Comparison of ENCODE assay signal across 19 mouse cellular contexts in genomic region chr3:37559339-37559738, GRCm38 (mm10).
A peak's percentile ranks its signal among the peaks of the same experiment; 100 is the strongest.
DNase-seq lines count a peak whose midpoint lies in the region; ATAC-seq lines count a peak whose summit lies in the region.
"Had no signal": no experiment of that assay in that cellular context is flagged by ENCODE, and none has a peak within 500 bp of the region (broad histone marks: within the 10 kb centered on the region; RNA-seq: fewer than 3 reads in every experiment).

No protein-coding gene starts in this region.

- intact Hi-C loops in heart, postnatal 14 days (cut with DNase I) = no loop called here

- H3K4me2 ChIP-seq in liver, embryonic 13.5 days = peak overlapping the region; percentile 40
- no peak overlapping the region for H3K4me2 ChIP-seq in stomach, embryonic 15.5 days
- H3K4me2 ChIP-seq: embryonic facial prominence, embryonic 13.5 days; forebrain, embryonic 12.5 days had no signal

- peak; percentile 41 for ATAC-seq in common myeloid progenitor, adult 5-6 weeks (replicated peaks; ENCODE audit: low read depth, poor library complexity, severe bottlenecking)
- peak; percentile 91 for ATAC-seq in liver, embryonic 13.5 days (ENCODE audit: low read depth)
- ATAC-seq in stomach, embryonic 15.5 days (ENCODE audit: insufficient read depth, low FRiP score, low read depth) = peak; percentile 81

- peak overlapping the region; percentile 65 for H3K9ac ChIP-seq in liver, embryonic 13.5 days
- no peak overlapping the region for H3K9ac ChIP-seq in stomach, embryonic 15.5 days
- H3K9ac ChIP-seq: embryonic facial prominence, embryonic 13.5 days; forebrain, embryonic 12.5 days had no signal

- DNase-seq in heart, adult 11 months = peak; percentile 33
- no peak for DNase-seq in heart, postnatal 14 days
- peak; percentile 72 for DNase-seq in liver, embryonic 13.5 days
- no peak for DNase-seq in kidney, adult 18-20 months
- DNase-seq in embryo, embryonic 10 days (ENCODE audit: low spot score) = no peak
- no peak for DNase-seq in left cerebral cortex, adult 18-20 months (ENCODE audit: low spot score in 2 of 2)
- DNase-seq: adrenal gland, adult 8-10 months; cerebellum, adult 18-20 months; kidney, postnatal 4 days; layer of hippocampus, postnatal 36 days; lung, postnatal 36 days; midbrain, embryonic 14.5 days; thymus, adult 2 months had no signal

- 20% methylated on average over 2 of the region's 2 CpGs for WGBS in liver, embryonic 13.5 days (ENCODE audit: insufficient replicate concordance)
- WGBS in stomach, embryonic 15.5 days = 56% methylated on average over 2 of the region's 2 CpGs

- H3K36me3 ChIP-seq in liver, embryonic 13.5 days = no peaks in the 10 kb centered on the region; the same call in 1 of the 2 replicates
- H3K36me3 ChIP-seq in stomach, embryonic 15.5 days = no peaks in the 10 kb centered on the region
- H3K36me3 ChIP-seq: forebrain, embryonic 12.5 days had no signal

- H3K9me3 ChIP-seq in liver, embryonic 13.5 days (replicated peaks) = no peaks in the 10 kb centered on the region
- no peaks in the 10 kb centered on the region for H3K9me3 ChIP-seq in stomach, embryonic 15.5 days
- H3K9me3 ChIP-seq: embryonic facial prominence, embryonic 13.5 days; forebrain, embryonic 12.5 days; hindbrain, embryonic 10.5 days had no signal

- peak overlapping the region; percentile 97 for H3K27ac ChIP-seq in liver, embryonic 13.5 days
- H3K27ac ChIP-seq in stomach, embryonic 15.5 days = no peak overlapping the region
- H3K27ac ChIP-seq: embryonic facial prominence, embryonic 13.5 days; forebrain, embryonic 12.5 days; hindbrain, embryonic 10.5 days had no signal

- H3K27me3 ChIP-seq in liver, embryonic 13.5 days = no peaks in the 10 kb centered on the region
- H3K27me3 ChIP-seq in stomach, embryonic 15.5 days (replicated peaks) = no peaks in the 10 kb centered on the region
- H3K27me3 ChIP-seq: embryonic facial prominence, embryonic 13.5 days; forebrain, embryonic 12.5 days had no signal

- no peak overlapping the region for H3K4me3 ChIP-seq in liver, embryonic 13.5 days (replicated peaks)
- no peak overlapping the region for H3K4me3 ChIP-seq in stomach, embryonic 15.5 days (replicated peaks)
- H3K4me3 ChIP-seq: embryonic facial prominence, embryonic 13.5 days; forebrain, embryonic 12.5 days; hindbrain, embryonic 10.5 days; myocyte had no signal

- H3K4me1 ChIP-seq in liver, embryonic 13.5 days (replicated peaks) = peaks cover 91% of the 10 kb centered on the region
- peaks cover 16% of the 10 kb centered on the region for H3K4me1 ChIP-seq in stomach, embryonic 15.5 days

Comparison
In these comparisons a context has a peak if more than half of its experiments do, and no peak if none do; other contexts are left out.
1. DNase-seq: peak in heart, adult 11 months (single experiment) and liver, embryonic 13.5 days (single experiment); none in heart, postnatal 14 days (0 of 2), kidney, adult 18-20 months (single experiment), embryo, embryonic 10 days (single experiment) and left cerebral cortex, adult 18-20 months (0 of 2).
2. ATAC-seq: peak in every context shown above with its lines; median percentile 91 in liver, embryonic 13.5 days; 81 in stomach, embryonic 15.5 days; 41 in common myeloid progenitor, adult 5-6 weeks.